Mouse (Mus musculus) liver, embryonic 11.5 days (tissue): Measurements from ENCODE around the gene Zfp81. TPM values are rescaled to one million over a fixed set of nuclear protein-coding genes. Genes with fewer than 3 reads are reported as not detected.
"Not testable (repeated sequence)": the region's sequence is repeated elsewhere in the genome, so short reads cannot be mapped to it uniquely, and the experiment has no call there.

Experiments used
- ATAC-seq: fragments of 200-750 bp; cut with Nextera tagmentation; replicated peaks from 2 replicates; pipeline ENCODE4 v1.8.0; 2017; ENCODE audit warnings: moderate number of reproducible peaks, mild to moderate bottlenecking, moderate TSS enrichment, moderate library complexity; ENCODE audit not compliant: low FRiP score
- DNase-seq: peaks from one replicate; pipeline ENCODE4 v3.0.0-alpha.2; 2017; ENCODE audit warnings: low spot score
- H3K27ac ChIP-seq: fragments of 300-500 bp; sonication (generic); 2 replicates; pipeline ENCODE4 v1.5.1; 2014; ENCODE audit warnings: mild to moderate bottlenecking, low read depth, low read length, control low read depth
- H3K27me3 ChIP-seq: fragments of 300-500 bp; sonication (generic); replicated peaks from 2 replicates; pipeline ENCODE4 v1.6.1; 2014; ENCODE audit warnings: low read length, mixed read lengths; ENCODE audit not compliant: control insufficient read depth, insufficient read depth
- H3K36me3 ChIP-seq: fragments of 300-500 bp; sonication (generic); 2 replicates; pipeline ENCODE4 v1.6.1; 2014; ENCODE audit warnings: mild to moderate bottlenecking, low read length, moderate library complexity, mixed read lengths; ENCODE audit not compliant: control insufficient read depth, insufficient read depth
- H3K4me1 ChIP-seq: fragments of 300-500 bp; sonication (generic); replicated peaks from 2 replicates; pipeline ENCODE4 v1.6.1; 2014; ENCODE audit warnings: low read length, mixed read lengths; ENCODE audit not compliant: control insufficient read depth, insufficient read depth
- H3K4me2 ChIP-seq: fragments of 300-500 bp; sonication (generic); 2 replicates; pipeline ENCODE4 v1.6.1; 2014; ENCODE audit warnings: mild to moderate bottlenecking, control low read depth, moderate library complexity
- H3K4me3 ChIP-seq: fragments of 300-500 bp; sonication (generic); 2 replicates; pipeline ENCODE4 v1.5.1; 2014; ENCODE audit warnings: low read depth, low read length, control low read depth
- H3K9ac ChIP-seq: fragments of 300-500 bp; sonication (generic); 2 replicates; pipeline ENCODE4 v1.6.1; 2014; ENCODE audit warnings: low read depth, low read length, control low read depth
- H3K9me3 ChIP-seq: fragments of 300-500 bp; sonication (generic); 2 replicates; pipeline ENCODE4 v1.6.1; 2016; ENCODE audit warnings: low read length, inconsistent platforms, mixed read lengths; ENCODE audit not compliant: control insufficient read depth
- WGBS: fragments of 180-500 bp; shearing (Covaris S2); extraction: QIAGEN DNeasy Blood & Tissue Kit; methylation state at CpG from one replicate; pipeline ENCODE4 v1.1.7; 2014; 5-methylcytosine and 5-hydroxymethylcytosine counted together
- polyA plus RNA-seq: library from polyadenylated mRNA; unstranded; fragments of >200 nt; fragmentation: Nextera tagmentation; extraction: Ambion mirVana; gene quantifications from 2 replicates; pipeline ENCODE4 v1.2.1, GENCODE M21; 2014

Gene Zfp81
- 8.1 and 8.2 TPM in 2 replicates for polyA plus RNA-seq

DNA sequence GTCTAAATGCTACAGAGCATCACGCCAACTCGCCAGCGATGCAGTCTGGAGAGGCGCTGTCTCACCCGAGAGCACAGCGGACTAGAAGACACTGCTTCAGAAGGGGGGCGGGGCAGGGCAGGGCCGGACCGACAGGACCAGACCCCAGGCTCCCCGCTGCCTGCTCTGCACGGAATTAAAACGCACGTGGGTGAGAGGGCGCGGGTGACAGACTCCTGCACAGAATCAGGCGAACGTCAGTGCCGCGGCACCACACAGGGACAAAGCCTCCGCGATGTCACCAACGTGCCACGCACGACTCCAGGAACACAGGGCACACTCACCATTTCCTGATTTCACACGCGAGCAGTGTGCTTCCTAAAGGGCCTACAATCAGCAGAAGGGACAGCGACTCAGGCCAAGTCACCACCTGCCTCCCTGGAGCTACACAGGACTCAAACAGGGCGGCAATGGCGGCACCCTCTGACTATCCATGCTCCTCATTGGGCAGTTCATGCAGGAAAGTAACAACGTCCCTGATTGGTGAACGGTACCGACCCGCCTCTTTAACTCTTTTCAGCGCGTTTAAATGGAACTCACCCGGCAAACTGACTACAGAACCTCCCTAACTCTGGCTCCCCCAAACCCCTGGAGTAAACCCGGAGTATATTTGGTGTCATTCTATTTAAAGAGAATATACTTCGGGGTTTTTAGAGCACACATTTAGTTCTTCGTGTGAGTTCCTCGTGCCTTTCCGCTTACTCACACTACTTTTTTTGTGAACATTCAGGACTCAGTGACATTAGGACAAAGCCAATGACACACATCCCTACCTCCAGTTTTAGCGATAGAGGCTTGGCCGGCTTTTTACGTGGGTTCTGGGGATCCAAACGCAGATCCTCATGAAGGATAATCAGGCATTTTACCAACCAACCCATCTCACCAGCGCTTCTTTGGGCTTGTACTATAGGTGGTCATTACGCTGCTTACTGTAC lies at the start of gene Zfp81:
TSS of gene Zfp81 (minus strand) at position 468 of the 974 bp plus-strand sequence.
- H3K27me3 ChIP-seq, result no peaks in the 10 kb centered on the region
- no peaks in the 10 kb centered on the region for H3K9me3 ChIP-seq
- peak within 1 kb of the TSS; percentile 86 for H3K9ac ChIP-seq
- ATAC-seq (peak; percentile 100), DNase-seq (peak; percentile 83)
- H3K27ac ChIP-seq, result peak within 1 kb of the TSS; percentile 79
- no peaks in the 10 kb centered on the region for H3K36me3 ChIP-seq
- 4% methylated on average over 47 of the region's 47 CpGs for WGBS
- peak within 1 kb of the TSS; percentile 93 for H3K4me3 ChIP-seq
- H3K4me2 ChIP-seq, result peak within 1 kb of the TSS; percentile 92
- H3K4me1 ChIP-seq, result no peaks in the 10 kb centered on the region

DNA sequence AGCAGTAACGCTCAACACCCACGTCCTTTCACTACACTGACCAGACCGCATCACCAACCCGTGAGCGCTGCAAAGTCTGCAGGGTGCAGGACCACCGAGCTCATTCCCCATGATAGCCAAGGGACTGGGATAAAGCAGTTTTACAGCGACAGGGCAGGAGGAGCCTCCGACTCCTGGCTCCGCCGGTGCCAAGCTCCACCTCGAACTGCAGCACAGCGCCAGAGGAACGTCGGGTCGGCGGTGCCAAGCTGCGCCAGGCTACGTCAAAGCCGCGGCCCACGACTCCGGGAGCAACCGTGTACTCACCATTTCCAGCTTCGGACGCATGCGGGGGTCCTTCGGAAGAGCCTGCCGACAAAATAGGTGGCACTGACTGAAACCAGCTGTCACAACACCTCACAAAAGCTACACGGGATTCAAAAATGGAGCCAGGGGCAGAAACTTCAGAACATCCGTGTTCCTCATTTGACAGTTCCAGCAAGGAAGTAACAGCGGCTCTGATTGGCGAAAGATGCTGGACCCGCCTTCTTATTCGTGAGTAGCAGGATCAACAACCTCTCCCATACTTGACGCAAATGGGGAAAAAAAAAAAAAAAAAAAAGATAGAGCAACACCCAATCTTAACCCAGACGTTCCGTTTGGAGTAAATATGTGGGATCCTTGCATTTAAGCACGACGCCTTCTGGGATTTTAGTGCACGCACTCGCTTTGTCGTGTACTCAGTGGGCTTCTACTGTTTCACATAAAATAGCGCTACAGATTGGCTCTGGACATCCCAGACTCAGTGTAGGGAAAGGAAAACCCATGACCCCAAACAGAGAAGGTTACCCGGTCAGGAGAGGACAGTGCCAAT lies 35.7 kb upstream of the Zfp81 start, which contains the start of gene Zfp101:
TSS of gene Zfp101 (minus strand) at position 460 of the 853 bp plus-strand sequence.
- peaks cover 10% of the 10 kb centered on the region for H3K4me1 ChIP-seq
- no peaks in the 10 kb centered on the region for H3K27me3 ChIP-seq
- DNase-seq (peak; percentile 85), ATAC-seq (peak; percentile 97)
- peak within 1 kb of the TSS; percentile 88 for H3K9ac ChIP-seq
- H3K4me3 ChIP-seq, result peak within 1 kb of the TSS; percentile 83
- peak within 1 kb of the TSS; percentile 70; the same call in 1 of the 2 replicates for H3K27ac ChIP-seq
- under 1% methylated on average over 44 of the region's 44 CpGs for WGBS
- H3K9me3 ChIP-seq, result no peaks in the 10 kb centered on the region
- no peaks in the 10 kb centered on the region; the same call in 1 of the 2 replicates for H3K36me3 ChIP-seq
- peak within 1 kb of the TSS; percentile 83 for H3K4me2 ChIP-seq

DNA sequence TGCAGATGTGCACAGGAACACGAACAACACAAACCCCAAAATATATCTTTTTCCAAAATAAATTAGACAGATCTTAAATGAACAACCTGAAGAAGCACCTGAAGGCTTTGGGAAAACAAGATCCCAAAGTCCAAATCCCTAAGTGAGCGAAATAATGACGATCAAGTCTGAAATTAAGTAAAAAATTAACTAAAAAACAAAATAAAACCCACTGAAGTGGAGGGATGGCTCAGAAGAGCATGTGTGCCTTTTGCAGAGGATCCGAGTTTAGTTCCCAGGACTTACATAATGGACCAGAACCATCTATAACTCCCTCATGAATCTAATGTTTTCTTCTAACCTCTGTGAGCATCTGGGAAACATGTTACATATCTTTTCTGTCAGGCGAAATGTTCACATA lies 33.6 kb upstream of the Zfp81 start:
- ATAC-seq (no peak), DNase-seq (no peak)
- Histone ChIP-seq H3K27me3 (no peaks in the 10 kb centered on the region), H3K4me2 (no peak overlapping the region), H3K36me3 (no peaks in the 10 kb centered on the region; the same call in 1 of the 2 replicates), H3K9ac (no peak overlapping the region), H3K9me3 (no peaks in the 10 kb centered on the region), H3K4me1 (peaks cover 10% of the 10 kb centered on the region), H3K27ac (no peak overlapping the region), H3K4me3 (no peak overlapping the region)
- 93% methylated on average over 5 of the region's 5 CpGs for WGBS

DNA sequence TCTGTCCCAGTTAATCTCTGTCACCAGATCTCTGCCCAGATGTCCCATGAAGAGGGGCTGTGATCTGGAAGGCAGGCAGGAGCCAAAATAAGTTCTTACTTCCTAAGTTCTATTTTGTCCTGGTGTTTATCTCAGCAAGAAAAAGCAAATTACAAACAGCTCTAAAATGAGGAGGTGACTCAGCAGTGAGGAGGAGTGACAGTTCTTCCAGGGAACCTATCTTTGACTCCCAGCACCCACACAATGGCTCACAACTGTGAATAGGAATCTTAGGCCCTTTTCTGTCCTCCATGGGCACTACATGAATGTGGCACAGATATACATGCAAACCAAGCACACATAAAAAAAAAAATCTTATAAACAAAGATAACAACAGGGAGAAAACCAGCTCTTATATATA lies 27.0 kb upstream of the Zfp81 start:
- no peak overlapping the region for H3K4me2 ChIP-seq
- no peaks in the 10 kb centered on the region for H3K4me1 ChIP-seq
- H3K9me3 ChIP-seq, result no peaks in the 10 kb centered on the region
- H3K4me3 ChIP-seq, result no peak overlapping the region
- H3K36me3 ChIP-seq, result peaks cover 28% of the 10 kb centered on the region
- H3K9ac ChIP-seq, result no peak overlapping the region
- H3K27ac ChIP-seq, result no peak overlapping the region
- H3K27me3 ChIP-seq, result no peaks in the 10 kb centered on the region
- ATAC-seq, result no peak
- no peak for DNase-seq

DNA sequence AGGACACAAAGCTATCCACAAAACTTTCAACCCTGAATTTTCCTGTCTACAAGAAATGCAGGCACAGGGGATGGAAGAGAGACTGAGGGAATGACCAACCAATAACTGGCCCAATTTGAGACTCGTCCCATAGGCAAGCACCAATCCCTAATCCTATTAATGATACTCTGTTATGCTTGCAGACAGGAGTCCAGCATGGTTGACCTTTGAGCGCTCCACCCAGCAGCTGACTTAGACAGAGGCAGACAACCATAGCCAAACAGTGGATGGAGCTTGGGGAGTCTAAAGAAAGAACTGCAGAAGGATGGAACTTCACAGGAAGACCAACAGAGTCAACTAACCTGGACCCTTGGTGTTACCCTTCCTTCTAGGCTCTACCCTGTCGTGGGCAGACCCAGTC lies 14.1 kb upstream of the Zfp81 start:
- Histone ChIP-seq H3K27ac (no peak overlapping the region), H3K4me1 (no peaks in the 10 kb centered on the region), H3K36me3 (no peaks in the 10 kb centered on the region), H3K4me3 (no peak overlapping the region), H3K9me3 (no peaks in the 10 kb centered on the region), H3K9ac (no peak overlapping the region), H3K4me2 (no peak overlapping the region), H3K27me3 (no peaks in the 10 kb centered on the region)
- 84% methylated on average over 3 of the region's 3 CpGs for WGBS
- ATAC-seq (no peak), DNase-seq (no peak)

DNA sequence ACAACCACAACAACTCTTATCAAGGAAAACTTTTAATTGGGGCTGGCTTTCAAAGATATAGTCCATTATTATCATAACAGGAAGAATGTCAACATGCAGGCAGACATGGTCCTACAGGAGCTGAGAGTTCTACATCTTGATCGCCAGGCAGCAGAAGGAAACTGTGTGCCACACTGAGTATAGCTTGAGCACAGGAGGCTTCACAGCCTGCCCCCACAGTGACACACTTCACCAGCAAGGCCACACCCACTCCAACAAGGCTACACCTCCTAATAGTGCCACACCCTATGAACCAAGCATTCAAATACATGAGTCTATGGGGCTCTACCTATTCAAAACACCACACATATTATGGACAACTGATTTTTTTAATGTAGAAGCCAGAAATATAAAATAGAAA lies 5.7 kb downstream of the Zfp81 start:
- whole genome bisulfite sequencing, result 82% methylated on average over 1 of the region's 1 CpGs

DNA sequence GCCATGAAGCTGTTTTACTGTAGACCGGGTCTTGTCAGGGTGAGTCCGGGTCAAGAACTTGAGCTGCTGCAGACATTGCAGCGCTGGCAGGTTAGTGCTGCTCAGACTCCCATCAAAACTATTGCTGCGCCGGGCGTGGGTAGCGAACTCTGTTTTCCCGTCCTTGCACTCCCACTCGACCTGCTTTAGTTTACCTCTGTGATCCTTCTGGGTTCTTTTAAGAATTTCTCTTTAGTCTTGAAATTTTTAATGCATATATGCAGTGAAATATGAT lies 68.9 kb downstream of the Zfp81 start:
- no CpG with 5 or more reads among the region's 9 CpGs for WGBS
- not testable (repeated sequence) for DNase-seq, H3K9ac ChIP-seq, H3K27me3 ChIP-seq, H3K27ac ChIP-seq, H3K36me3 ChIP-seq, H3K4me2 ChIP-seq, H3K4me1 ChIP-seq, H3K4me3 ChIP-seq, H3K9me3 ChIP-seq
- ATAC-seq, result peak; percentile 65; the same call in 1 of the 2 replicates

More for the DNA sequence above, 5.7 kb downstream of the Zfp81 start:
- H3K4me1 ChIP-seq, result no peaks in the 10 kb centered on the region
- peaks cover 9% of the 10 kb centered on the region for H3K9me3 ChIP-seq
- H3K4me2 ChIP-seq, result no peak overlapping the region
- H3K27me3 ChIP-seq, result no peaks in the 10 kb centered on the region
- H3K36me3 ChIP-seq, result no peaks in the 10 kb centered on the region
- H3K9ac ChIP-seq, result no peak overlapping the region
- no peak for DNase-seq
- no peak for ATAC-seq
- H3K4me3 ChIP-seq, result no peak overlapping the region
- no peak overlapping the region for H3K27ac ChIP-seq

DNA sequence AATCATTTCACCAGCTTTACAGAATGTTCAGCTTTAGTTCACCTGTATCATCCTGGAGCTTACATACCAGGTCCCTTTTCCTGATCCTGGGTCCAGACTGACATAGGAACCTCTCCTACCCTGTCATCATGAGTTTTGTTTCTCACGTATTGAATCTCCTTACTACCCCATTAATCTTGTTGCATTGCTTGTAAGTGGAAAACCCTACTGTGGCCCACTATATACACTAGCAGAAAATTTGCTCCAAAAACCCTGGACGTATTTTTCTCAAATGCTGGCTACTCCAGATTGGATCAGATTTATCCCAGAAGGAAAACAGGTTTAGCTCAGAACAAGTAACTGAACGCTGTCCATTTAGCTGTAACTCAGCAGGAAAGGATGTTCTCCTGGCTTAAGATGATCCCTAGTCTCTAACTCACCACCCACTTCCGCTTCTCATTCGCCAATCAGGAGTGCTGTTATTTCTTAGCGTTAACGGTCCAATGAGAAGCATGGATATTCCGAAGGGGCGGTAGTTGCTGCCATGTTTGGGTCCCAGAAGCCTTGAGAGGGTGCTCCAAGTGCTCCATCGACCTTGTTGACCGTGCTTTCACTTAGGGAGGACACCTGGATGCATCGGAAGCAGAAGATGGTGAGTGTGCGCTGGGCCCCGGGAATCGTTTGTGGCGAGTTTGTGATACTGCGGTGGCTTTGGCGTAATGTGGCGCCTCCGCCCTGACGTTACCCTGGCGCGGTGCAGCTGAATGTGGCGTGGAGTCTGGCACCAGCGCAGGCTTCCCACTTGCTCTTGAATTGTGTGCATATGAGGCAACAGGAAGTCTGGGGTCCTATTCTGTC lies 69.4 kb downstream of the Zfp81 start, which contains the start of gene Zfp955b:
TSS of gene Zfp955b (plus strand) at position 506 of the 837 bp plus-strand sequence.
- DNase-seq, H3K4me1 ChIP-seq, H3K9ac ChIP-seq, H3K27ac ChIP-seq, H3K9me3 ChIP-seq, H3K4me3 ChIP-seq, H3K27me3 ChIP-seq, H3K36me3 ChIP-seq: not testable (repeated sequence)
- peak within 1 kb of the TSS; percentile 33; the same call in 1 of the 2 replicates for H3K4me2 ChIP-seq
- ATAC-seq, result peak; percentile 98
- WGBS, result no CpG with 5 or more reads among the region's 25 CpGs
